25 mouse cellular contexts compared by ENCODE assay signal in the genomic region with DNA sequence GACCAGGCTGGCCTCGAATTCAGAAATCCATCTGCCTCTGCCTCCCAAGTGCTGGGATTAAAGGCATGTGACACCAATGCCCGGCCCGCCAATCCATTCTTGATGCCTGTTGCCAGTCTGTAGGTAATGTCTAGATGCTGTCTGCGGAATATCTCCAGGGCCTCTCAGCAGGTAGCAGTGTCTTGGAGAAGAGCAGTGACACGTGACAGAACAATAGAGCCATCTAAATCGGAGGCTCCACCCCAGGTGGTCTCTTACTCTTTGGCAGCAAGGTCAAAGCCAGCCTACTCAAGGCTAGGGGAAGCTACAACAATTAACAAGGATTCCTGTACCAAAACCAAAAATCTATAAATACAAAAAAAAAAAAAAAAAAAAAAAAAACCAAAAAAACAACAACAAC. TPM values are rescaled to one million over a fixed set of nuclear protein-coding genes. Genes with fewer than 3 reads are reported as not detected.
A peak's percentile ranks its signal among the peaks of the same experiment; 100 is the strongest.
DNase-seq lines count a peak whose midpoint lies in the region; ATAC-seq and TF ChIP-seq lines count a peak whose summit lies in the region.
"Had no signal": no experiment of that assay in that cellular context is flagged by ENCODE, and none has a peak within 500 bp of the region (broad histone marks: within the 10 kb centered on the region; RNA-seq: fewer than 3 reads in every experiment).

No protein-coding gene starts in this region.

- H3K27ac ChIP-seq in ES-Bruce4 (ENCODE audit: insufficient read depth, low read length) (no peak overlapping the region; the same call in 1 of the 2 replicates), ES-E14 (ENCODE audit: insufficient read depth, low read depth, low read length, poor library complexity, severe bottlenecking) (no peak overlapping the region)
- H3K27ac ChIP-seq in midbrain, embryonic 13.5 days = no peak overlapping the region
- H3K27ac ChIP-seq in midbrain, postnatal 0 days (ENCODE audit: low read depth, low read length) = no peak overlapping the region
- H3K27ac ChIP-seq: embryonic facial prominence, embryonic 10.5 days; embryonic facial prominence, embryonic 12.5 days; forebrain, embryonic 13.5 days; forebrain, embryonic 15.5 days had no signal

- WGBS in midbrain, embryonic 13.5 days = 50% methylated on average over 6 of the region's 6 CpGs
- WGBS in midbrain, postnatal 0 days = 50% methylated on average over 6 of the region's 6 CpGs

- peak; percentile 20 for DNase-seq in cerebellum, adult 11-12 months
- DNase-seq in cerebellum, postnatal 25 days = no peak
- DNase-seq in ES-E14 (ENCODE audit: low read depth, low spot score) (peak; percentile 63), WW6 (ENCODE audit: low read depth, low spot score) (peak; percentile 57)
- DNase-seq in kidney, postnatal 10 days = no peak
- DNase-seq in midbrain, postnatal 0 days (ENCODE audit: low spot score) = no peak
- DNase-seq: adrenal gland, adult 8-10 months; adrenal gland, postnatal 14 days; adrenal gland, postnatal 36 days; B cell, adult 2 months; cerebellum, adult 18-20 months; cerebellum, adult 8-10 months; cerebellum, postnatal 14 days had no signal

- TF ChIP-seq CTCF in ES-Bruce4 (IDR thresholded peaks at IDR 0.05; ENCODE audit: low read depth, low read length) = no peak
- no peak for TF ChIP-seq CTCF in midbrain, postnatal 0 days (IDR thresholded peaks at IDR 0.05)

- H3K9me3 ChIP-seq in ES-Bruce4 (replicated peaks; ENCODE audit: control insufficient read depth, insufficient read depth, low read length, poor library complexity, severe bottlenecking) (no peaks in the 10 kb centered on the region), ES-E14 (ENCODE audit: control insufficient read depth, insufficient read depth, low read depth, low read length) (no peaks in the 10 kb centered on the region)
- H3K9me3 ChIP-seq in midbrain, embryonic 13.5 days = no peaks in the 10 kb centered on the region
- H3K9me3 ChIP-seq in midbrain, postnatal 0 days (ENCODE audit: low read length) = no peaks in the 10 kb centered on the region
- H3K9me3 ChIP-seq: embryonic facial prominence, embryonic 10.5 days; embryonic facial prominence, embryonic 12.5 days; forebrain, embryonic 13.5 days; forebrain, embryonic 15.5 days had no signal

- H3K4me3 ChIP-seq in ES-Bruce4 (ENCODE audit: low read depth, low read length) (no peak overlapping the region), ES-E14 (ENCODE audit: insufficient read depth in 1 of 2, low read depth in 1 of 2, low read length in 2 of 2, poor library complexity in 1 of 2, severe bottlenecking in 1 of 2) (no peak overlapping the region)
- no peak overlapping the region for H3K4me3 ChIP-seq in midbrain, embryonic 13.5 days (replicated peaks)
- no peak overlapping the region for H3K4me3 ChIP-seq in midbrain, postnatal 0 days (ENCODE audit: low read depth, low read length)
- H3K4me3 ChIP-seq: embryonic facial prominence, embryonic 10.5 days; embryonic facial prominence, embryonic 12.5 days; forebrain, embryonic 13.5 days; forebrain, embryonic 15.5 days had no signal

- peak; percentile 82; the same call in 1 of the 2 replicates for TF ChIP-seq EP300 in ES-Bruce4 (IDR thresholded peaks at IDR 0.05; ENCODE audit: insufficient read depth, low read depth, low read length)

- peaks cover 2% of the 10 kb centered on the region for H3K4me1 ChIP-seq in ES-Bruce4 (ENCODE audit: control insufficient read depth, insufficient read depth, low read length)
- peaks cover 4% of the 10 kb centered on the region in 2 experiments; a peak in 2 of 4 replicates for H3K4me1 ChIP-seq in ES-E14 (ENCODE audit: control insufficient read depth in 2 of 2, insufficient read depth in 2 of 2, low read length in 2 of 2, poor library complexity in 1 of 2)
- peaks cover 28% of the 10 kb centered on the region for H3K4me1 ChIP-seq in midbrain, embryonic 13.5 days (replicated peaks)
- H3K4me1 ChIP-seq in midbrain, postnatal 0 days (ENCODE audit: insufficient read depth, low read length) = 0 out of 2 replicates have a peak, but pooled peaks cover 10% of the 10 kb centered on the region

- no peaks in the 10 kb centered on the region for H3K27me3 ChIP-seq in ES-Bruce4 (ENCODE audit: control insufficient read depth, insufficient read depth, low read length, poor library complexity, severe bottlenecking)
- no peaks in the 10 kb centered on the region for H3K27me3 ChIP-seq in midbrain, embryonic 13.5 days
- H3K27me3 ChIP-seq in midbrain, postnatal 0 days (ENCODE audit: insufficient read depth, low read length) = no peaks in the 10 kb centered on the region
- H3K27me3 ChIP-seq: CH12.LX; embryonic facial prominence, embryonic 12.5 days; forebrain, embryonic 13.5 days; forebrain, embryonic 15.5 days had no signal

- TF ChIP-seq POLR2A in ES-Bruce4 (IDR thresholded peaks at IDR 0.05; ENCODE audit: insufficient read depth, low read length) = no peak

- H3K9ac ChIP-seq in ES-Bruce4 (ENCODE audit: low read depth, poor library complexity, severe bottlenecking) = no peak overlapping the region
- no peak overlapping the region for H3K9ac ChIP-seq in ES-E14 (ENCODE audit: insufficient read depth, low read depth, low read length, poor library complexity, severe bottlenecking)
- no peak overlapping the region for H3K9ac ChIP-seq in midbrain, embryonic 13.5 days (replicated peaks)
- no peak overlapping the region for H3K9ac ChIP-seq in midbrain, postnatal 0 days (replicated peaks; ENCODE audit: low read length, poor library complexity, severe bottlenecking)
- H3K9ac ChIP-seq: embryonic facial prominence, embryonic 12.5 days; forebrain, embryonic 13.5 days; forebrain, embryonic 15.5 days; forebrain, postnatal 0 days had no signal

- in situ Hi-C loops in ES-E14 (cut with MboI; ENCODE audit: low sequenced_read_pairs in 2 of 2, unreplicated experiment in 2 of 2) = no loop called here

- no peak overlapping the region for H3K4me2 ChIP-seq in midbrain, embryonic 13.5 days (replicated peaks)
- H3K4me2 ChIP-seq in midbrain, postnatal 0 days (ENCODE audit: low read depth, low read length, poor library complexity, severe bottlenecking) = no peak overlapping the region
- H3K4me2 ChIP-seq: embryonic facial prominence, embryonic 12.5 days; forebrain, embryonic 13.5 days; forebrain, embryonic 15.5 days had no signal

- ATAC-seq in midbrain, embryonic 13.5 days = no peak
- no peak for ATAC-seq in midbrain, postnatal 0 days (ENCODE audit: low FRiP score)
- ATAC-seq: activated CD4-positive, CD25-positive, alpha-beta regulatory T cell, adult 4 months; CD4-positive, CD25-positive, alpha-beta regulatory T cell, adult 4 months; forebrain, embryonic 13.5 days; forebrain, embryonic 15.5 days; forebrain, postnatal 0 days had no signal

- H3K36me3 ChIP-seq in ES-Bruce4 (ENCODE audit: control insufficient read depth, insufficient read depth, low read length, poor library complexity, severe bottlenecking) (peaks cover 5% of the 10 kb centered on the region; the same call in 1 of the 2 replicates), ES-E14 (ENCODE audit: control insufficient read depth, insufficient read depth, low read length, poor library complexity, severe bottlenecking) (no peaks in the 10 kb centered on the region; the same call in 1 of the 2 replicates)
- H3K36me3 ChIP-seq in midbrain, embryonic 13.5 days = no peaks in the 10 kb centered on the region
- H3K36me3 ChIP-seq in midbrain, postnatal 0 days (ENCODE audit: insufficient read depth, low read length) = no peaks in the 10 kb centered on the region
- H3K36me3 ChIP-seq: embryonic facial prominence, embryonic 12.5 days; forebrain, embryonic 15.5 days had no signal

TF ChIP-seq in ES-E14, 5 proteins besides CTCF, POLR2A, EP300 and RAD21:
- TF ChIP-seq CHD2 (IDR thresholded peaks at IDR 0.05; ENCODE audit: low read depth, low read length) (no peak), ZNF384 (IDR thresholded peaks at IDR 0.05; ENCODE audit: low read depth, low read length) (0 out of 2 replicates have a peak, but pooled peaks have one; percentile 80)

RNA-seq across cellular contexts. Expression of gene D030056L22Rik, which starts 2.1 kb away (rescaled TPM):
- 49.2 and 50.0 TPM in 2 replicates for polyA plus RNA-seq in ES-Bruce4 (2011; ENCODE audit: insufficient read depth, insufficient read length, low read depth, missing spikeins)
- total RNA-seq in ES-E14 (2012; rRNA removed) = 22.4 and 32.8 TPM in 2 replicates
- 57.5 and 63.1 TPM in 2 replicates for polyA plus RNA-seq in midbrain, embryonic 13.5 days (2015; fragmentation: Nextera tagmentation; extraction: Ambion mirVana)
- total RNA-seq in midbrain, postnatal 0 days (2014; rRNA removed) = 49.6 and 61.8 TPM in 2 replicates
- polyA plus RNA-seq in midbrain, postnatal 0 days (2015; fragmentation: Nextera tagmentation; extraction: Ambion mirVana) = 35.0 TPM in 2 replicates

RNA-seq across cellular contexts. Expression of gene Trpm6, which starts 38.9 kb away (rescaled TPM):
- 2.0 and 2.1 TPM in 2 replicates for polyA plus RNA-seq in ES-Bruce4 (2011; ENCODE audit: insufficient read depth, insufficient read length, low read depth, missing spikeins)
- 0.53 and 0.80 TPM in 2 replicates for total RNA-seq in ES-E14 (2012; rRNA removed)
- polyA plus RNA-seq in midbrain, embryonic 13.5 days (2015; fragmentation: Nextera tagmentation; extraction: Ambion mirVana) = 0.36 and 0.43 TPM in 2 replicates
- total RNA-seq in midbrain, postnatal 0 days (2014; rRNA removed) = 0.38 TPM in 2 replicates
- polyA plus RNA-seq in midbrain, postnatal 0 days (2015; fragmentation: Nextera tagmentation; extraction: Ambion mirVana) = 0.26 and 0.29 TPM in 2 replicates
- total RNA-seq: adrenal gland, adult 18-20 months; CH12.LX; MEL had no signal

RNA-seq across cellular contexts. Expression of gene Carnmt1, which starts 40.3 kb away (rescaled TPM):
- 40.8 and 49.5 TPM in 2 replicates for polyA plus RNA-seq in ES-Bruce4 (2011; ENCODE audit: insufficient read depth, insufficient read length, low read depth, missing spikeins)
- 22.5 and 23.6 TPM in 2 replicates for total RNA-seq in ES-E14 (2012; rRNA removed)
- polyA plus RNA-seq in midbrain, embryonic 13.5 days (2015; fragmentation: Nextera tagmentation; extraction: Ambion mirVana) = 13.2 and 14.7 TPM in 2 replicates
- 8.2 and 10.7 TPM in 2 replicates for total RNA-seq in midbrain, postnatal 0 days (2014; rRNA removed)
- polyA plus RNA-seq in midbrain, postnatal 0 days (2015; fragmentation: Nextera tagmentation; extraction: Ambion mirVana) = 9.8 and 11.5 TPM in 2 replicates

Comparison
In these comparisons a context has a peak if more than half of its experiments do, and no peak if none do; other contexts are left out.
1. DNase-seq: peak in cerebellum, adult 11-12 months (single experiment), ES-E14 (single experiment) and WW6 (single experiment); none in cerebellum, postnatal 25 days (0 of 2), kidney, postnatal 10 days (single experiment) and midbrain, postnatal 0 days (single experiment).